Mouse (Mus musculus): ENCODE results near the gene Pde3a.
A peak's percentile ranks its signal among the peaks of the same experiment; 100 is the strongest.

Pde3a gene

GRCm38 (mm10) chr6:141248691-141249584 lies at the start of gene Pde3a:
Gene Pde3a, plus strand, starts transcription at chr6:141249269.
- peak; percentile 26 for DNase-seq (ENCODE audit: low spot score)

DNA sequence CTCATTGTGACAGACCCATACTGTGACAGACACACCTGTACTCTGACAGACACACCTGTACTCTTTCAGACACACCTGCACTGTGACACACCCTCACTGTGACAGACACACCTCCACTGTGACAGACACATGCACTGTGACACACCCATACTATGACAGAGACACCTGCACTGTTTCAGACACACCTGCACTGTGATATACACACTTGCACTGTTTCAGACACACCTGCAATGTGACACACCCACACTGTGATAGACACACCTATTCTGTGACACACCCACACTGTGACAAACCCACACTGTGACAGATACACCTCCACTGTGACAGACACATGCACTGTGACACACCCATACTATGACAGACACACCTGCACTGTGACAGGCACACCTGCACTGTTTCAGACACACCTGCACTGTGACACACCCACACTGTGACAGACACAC lies 48.9 kb upstream of the Pde3a start:
- no peak for DNase-seq (ENCODE audit: low spot score)

DNA sequence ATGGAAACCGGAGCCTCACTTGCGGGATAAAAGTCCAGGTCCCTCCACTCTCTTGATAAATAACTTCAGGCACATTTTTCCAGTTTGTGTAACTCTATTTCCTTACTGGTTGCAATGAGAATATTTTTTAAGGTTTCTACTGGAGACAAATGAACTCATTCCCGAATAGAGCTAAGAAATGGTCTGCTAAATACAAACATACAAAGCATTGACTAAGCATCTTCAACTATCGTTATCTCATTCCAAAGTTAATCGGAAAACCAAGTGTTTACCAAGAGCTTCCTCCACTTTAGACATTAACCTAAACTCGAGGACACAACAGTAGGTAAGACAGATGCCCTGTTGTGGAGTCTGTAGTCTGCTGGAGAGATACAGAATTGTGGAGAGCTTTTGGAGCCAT lies 41.5 kb upstream of the Pde3a start:
- no peak for DNase-seq (ENCODE audit: low spot score)

GRCm38 (mm10) chr6:141208283-141208872 lies 40.7 kb upstream of the Pde3a start:
- DNase-seq (ENCODE audit: low spot score), result no peak

DNA sequence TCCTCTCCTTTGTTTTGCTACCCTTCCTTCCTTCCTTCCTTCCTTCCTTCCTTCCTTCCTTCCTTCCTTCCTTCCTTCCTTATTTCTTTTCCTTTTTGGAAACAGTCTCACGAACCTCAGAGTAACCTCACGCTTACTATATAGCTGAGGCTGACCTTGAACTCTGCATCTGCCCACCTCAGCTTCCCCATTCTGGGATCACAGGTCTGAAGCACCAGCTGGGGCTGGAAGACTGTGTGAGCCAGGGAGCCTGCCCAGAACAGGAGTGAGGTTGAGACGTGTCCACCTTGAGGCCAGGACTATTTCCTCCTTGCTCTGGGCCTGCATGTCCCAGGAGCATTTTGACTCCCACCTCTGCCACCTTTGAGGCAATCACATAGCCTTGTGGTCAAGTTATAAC lies 39.0 kb upstream of the Pde3a start:
- no peak for DNase-seq (ENCODE audit: low spot score)

DNA sequence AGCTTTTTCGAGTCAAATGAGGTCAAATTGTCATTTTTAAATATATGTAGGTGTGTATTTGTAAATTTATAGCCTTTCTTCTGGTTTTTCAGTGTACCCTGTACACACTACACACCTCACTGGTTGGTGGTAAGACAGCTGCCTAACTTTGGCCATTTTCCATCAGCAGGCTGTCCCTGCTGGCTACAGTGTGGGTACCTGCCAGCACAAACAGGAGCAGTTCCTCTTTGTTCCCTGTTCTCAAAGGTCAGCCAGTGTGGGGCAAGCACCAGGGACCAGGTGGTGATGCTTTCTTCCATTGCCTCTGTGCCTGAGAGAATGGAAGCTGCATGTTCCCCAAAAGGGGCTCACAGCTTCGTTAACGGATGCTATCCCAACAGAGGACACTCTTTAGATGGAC lies 28.0 kb upstream of the Pde3a start:
- DNase-seq (ENCODE audit: low spot score), result no peak

- no peak for DNase-seq (ENCODE audit: low spot score)
Observed at GRCm38 (mm10) chr6:141226851-141227657, 22.0 kb upstream of the Pde3a start.

GRCm38 (mm10) chr6:141227658-141228005 lies 21.4 kb upstream of the Pde3a start:
- no peak for DNase-seq (ENCODE audit: low spot score)

DNA sequence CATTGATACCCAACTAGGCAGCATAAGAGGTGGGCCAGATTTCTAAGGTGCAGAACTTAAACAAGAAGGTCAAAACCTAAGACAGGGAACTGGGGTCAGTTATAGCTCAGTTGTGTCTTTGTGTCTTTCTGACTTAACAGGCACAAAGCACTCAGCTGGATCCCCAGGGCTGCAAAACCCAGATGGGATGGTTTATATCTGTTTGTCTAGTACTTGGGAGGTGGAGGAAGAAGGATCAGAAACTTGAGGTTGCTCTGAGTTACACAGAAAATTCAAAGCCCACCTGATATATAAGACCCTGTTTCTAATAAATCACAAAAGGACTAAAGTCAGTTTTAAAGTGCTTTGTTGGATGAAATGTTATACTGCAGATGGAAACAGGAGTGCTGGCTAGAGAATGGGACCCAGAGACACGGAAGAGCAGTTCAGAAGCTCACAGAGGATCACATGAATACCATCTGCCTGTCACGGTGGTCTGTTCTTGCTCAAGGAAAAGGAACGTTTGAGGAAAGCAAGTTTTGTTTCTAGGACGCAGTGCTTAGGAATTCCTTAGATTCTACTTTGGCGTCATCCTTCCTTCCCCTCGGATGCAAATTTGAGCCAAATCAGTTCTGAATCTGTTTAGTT lies 16.2 kb upstream of the Pde3a start:
- no peak for DNase-seq (ENCODE audit: low spot score)

DNA sequence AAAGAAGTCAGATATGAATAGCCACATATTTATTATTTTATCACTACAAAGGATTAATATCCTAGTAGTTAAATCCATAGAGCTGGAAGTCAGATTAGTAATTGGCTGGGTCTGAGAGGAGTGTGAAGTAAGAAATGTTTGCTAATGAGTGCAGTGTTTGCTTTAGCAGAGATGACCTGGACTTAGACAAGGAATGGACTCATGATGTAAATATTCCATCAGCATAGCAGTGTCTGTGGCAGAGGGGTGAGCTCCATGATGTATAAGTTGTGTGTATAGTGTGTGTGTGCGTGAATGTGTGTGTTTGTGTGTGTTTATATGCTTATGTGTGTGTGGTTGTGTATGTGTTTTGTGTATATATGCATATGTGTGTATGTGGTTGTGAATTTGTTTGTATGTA lies 7.3 kb upstream of the Pde3a start:
- DNase-seq (ENCODE audit: low spot score), result no peak

DNA sequence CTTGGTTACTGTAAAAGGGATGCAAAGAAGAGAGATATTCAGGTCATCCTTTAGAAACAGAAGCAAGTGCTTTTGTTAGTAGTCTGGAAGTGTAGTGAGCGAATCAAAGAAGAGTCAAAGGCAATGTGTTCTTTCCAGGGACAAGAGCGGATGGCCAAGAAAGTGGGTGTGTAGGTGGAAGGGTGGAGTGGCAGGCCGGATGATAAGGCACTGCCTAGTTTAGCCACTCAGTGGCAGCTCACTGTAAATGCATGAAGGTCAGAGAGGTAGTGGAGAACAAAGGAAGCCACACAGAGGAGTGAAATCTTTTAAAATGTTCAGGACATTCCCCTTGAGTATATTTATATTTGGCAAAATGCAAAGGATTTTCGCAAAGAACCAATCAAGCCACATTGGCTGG lies 4.0 kb upstream of the Pde3a start:
- no peak for DNase-seq (ENCODE audit: low spot score)

DNA sequence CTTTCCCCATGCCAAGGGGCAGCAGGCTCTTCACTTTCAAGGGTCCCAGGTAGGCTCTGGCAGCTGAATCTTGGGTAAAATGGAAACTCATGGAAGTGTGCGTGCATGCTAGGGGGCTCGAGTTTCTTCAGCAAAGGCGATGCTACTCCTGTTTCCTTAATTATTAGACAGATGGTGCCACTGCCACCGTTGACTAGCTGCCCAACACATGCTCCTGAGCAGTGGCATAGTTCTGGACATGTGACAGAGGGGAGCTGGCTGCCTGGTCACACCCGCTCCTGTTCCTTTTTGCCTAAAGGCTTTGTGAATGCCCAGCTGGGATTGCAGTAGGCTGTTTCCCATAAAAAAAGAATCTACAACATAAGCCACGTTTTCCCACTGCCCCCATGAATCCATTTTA lies 2.7 kb upstream of the Pde3a start:
- DNase-seq (ENCODE audit: low spot score), result no peak

GRCm38 (mm10) chr6:141248081-141248480 lies 988 bp upstream of the Pde3a start:
- peak; percentile 13 for DNase-seq (ENCODE audit: low spot score)

DNA sequence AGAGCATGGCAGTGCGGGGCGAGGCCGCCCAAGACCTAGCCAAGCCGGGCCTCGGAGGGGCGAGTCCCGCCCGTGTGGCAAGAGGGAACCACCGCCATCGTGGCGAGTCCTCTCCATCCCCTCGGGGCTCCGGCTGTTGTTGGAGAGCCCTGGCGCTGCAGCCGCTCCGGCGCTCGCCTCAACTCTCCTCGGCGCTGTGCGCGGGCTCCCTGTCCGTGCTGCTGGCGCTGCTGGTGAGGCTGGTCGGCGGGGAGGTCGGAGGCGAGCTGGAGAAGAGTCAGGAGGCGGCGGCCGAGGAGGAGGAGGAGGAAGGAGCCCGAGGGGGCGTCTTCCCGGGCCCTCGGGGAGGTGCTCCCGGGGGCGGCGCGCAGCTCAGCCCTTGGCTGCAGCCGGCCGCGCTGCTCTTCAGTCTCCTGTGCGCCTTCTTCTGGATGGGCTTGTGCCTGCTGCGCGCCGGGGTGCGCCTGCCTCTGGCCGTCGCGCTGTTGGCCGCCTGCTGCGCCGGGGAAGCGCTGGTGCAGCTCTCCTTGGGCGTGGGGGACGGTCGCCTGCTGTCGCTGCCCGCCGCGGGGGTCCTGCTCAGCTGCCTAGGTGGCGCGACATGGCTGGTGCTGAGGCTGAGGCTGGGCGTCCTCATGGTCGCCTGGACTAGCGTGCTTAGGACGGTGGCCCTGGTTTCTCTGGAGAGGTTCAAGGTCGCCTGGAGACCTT lies 671 bp downstream of the Pde3a start:
- DNase-seq (ENCODE audit: low spot score), result peak; percentile 72

- peak; percentile 11 for DNase-seq (ENCODE audit: low spot score)
Observed at GRCm38 (mm10) chr6:141250296-141250629, 1.2 kb downstream of the Pde3a start.

DNA sequence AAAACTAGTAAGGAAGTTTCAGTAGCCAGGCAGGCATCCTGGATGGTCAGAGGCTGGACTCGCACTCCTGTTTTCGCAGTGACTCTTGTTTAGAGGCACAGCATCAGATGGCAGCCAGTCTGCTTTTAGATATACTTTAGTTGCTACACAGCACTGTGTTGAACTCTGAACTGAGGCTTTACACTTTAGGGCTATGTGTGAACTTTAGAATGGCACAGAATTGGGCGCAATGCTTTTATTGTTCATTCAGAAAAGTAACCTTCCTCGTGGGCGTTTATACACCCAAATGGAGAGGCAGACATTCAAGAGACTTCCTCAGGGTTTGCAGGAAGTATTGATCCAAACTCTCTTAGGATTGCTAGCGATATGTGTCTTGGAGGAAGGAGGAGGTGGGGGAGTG lies 1.9 kb downstream of the Pde3a start:
- no peak for DNase-seq (ENCODE audit: low spot score)

- no peak for DNase-seq (ENCODE audit: low spot score)
Observed at GRCm38 (mm10) chr6:141252520-141252919, 3.5 kb downstream of the Pde3a start.

GRCm38 (mm10) chr6:141254956-141255355 lies 5.9 kb downstream of the Pde3a start:
- no peak for DNase-seq (ENCODE audit: low spot score)

DNA sequence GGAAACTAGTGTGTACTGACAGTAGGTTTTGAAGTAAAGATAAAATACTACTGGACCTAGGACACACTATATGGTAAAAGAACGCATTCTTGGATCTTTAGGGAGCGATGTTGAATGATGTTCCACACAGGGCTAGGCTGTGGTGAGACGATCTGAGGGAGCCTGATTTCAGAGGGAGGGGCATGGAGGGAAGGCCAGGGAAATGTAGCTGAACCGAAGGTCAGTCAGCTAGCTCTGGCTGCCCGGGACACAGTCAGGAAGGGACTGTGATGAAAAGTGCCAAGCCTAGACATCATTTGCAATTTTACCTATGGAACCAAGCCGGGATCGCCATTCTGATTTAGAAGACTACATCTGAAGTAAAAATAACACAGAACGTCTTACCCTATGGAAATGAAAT lies 7.8 kb downstream of the Pde3a start:
- DNase-seq (ENCODE audit: low spot score), result no peak

DNA sequence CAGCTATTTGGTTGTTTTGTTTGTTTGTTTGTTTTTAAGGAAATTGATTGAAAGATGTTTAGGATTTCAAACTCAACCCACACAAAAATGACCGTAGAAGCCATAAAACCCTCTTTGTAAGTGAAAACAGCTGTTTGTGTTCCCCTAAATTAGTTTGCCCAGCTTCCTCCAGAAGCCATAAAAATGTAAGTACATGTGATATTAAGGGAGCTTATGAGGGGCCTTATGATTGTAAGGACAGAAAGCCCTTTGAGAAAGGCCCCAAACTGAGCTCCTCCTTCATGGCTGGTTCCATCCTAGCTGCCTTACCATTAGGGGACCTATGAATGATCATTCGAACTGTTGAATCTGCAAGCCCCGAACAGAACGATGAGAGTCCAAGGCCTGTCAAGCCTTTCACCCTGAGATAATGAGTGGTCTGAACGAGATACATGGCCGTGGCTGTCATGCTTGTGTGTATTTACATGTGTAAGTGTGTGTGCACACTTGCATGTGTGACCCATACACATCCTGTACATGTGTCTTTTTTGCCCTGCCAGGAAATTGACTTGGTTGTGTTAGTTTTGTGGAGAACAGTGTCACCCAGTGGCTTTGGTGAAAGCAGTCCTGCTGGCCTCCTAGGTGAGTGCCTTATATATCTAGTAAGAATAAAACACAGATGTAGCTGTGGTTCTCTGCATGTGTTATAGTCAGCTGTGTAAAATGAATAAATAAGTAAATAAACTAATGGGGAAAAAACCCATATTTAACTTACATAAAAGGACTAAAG lies 8.5 kb downstream of the Pde3a start:
- DNase-seq (ENCODE audit: low spot score), result peak; percentile 26

DNA sequence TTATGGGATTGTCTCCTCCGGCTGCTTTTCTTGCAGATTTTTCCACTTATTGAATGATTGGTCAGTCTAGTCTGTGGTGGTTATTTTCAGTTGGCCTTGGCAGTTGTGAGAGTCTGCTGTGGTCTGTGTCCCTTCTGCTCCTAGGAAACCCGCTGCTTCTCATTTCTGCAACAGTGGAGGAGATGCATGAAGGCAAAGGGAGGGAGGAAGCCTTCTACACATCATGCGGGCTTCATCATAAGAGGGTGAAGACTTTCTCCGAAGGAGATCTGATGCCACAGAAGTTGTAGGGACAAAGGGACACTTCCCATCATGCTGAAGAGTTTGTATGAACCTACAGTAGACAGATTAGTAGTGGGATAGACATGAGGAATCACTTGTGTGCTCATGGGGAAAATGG lies 16.2 kb downstream of the Pde3a start:
- DNase-seq (ENCODE audit: low spot score), result no peak
